Mouse (Mus musculus): Measurements from ENCODE around the gene Fbxl15. TPM values are rescaled to one million over a fixed set of nuclear protein-coding genes. Genes with fewer than 3 reads are reported as not detected.

The Fbxl15 gene
- 20.1 and 22.0 TPM in 2 replicates for polyA plus RNA-seq (2012)

DNA sequence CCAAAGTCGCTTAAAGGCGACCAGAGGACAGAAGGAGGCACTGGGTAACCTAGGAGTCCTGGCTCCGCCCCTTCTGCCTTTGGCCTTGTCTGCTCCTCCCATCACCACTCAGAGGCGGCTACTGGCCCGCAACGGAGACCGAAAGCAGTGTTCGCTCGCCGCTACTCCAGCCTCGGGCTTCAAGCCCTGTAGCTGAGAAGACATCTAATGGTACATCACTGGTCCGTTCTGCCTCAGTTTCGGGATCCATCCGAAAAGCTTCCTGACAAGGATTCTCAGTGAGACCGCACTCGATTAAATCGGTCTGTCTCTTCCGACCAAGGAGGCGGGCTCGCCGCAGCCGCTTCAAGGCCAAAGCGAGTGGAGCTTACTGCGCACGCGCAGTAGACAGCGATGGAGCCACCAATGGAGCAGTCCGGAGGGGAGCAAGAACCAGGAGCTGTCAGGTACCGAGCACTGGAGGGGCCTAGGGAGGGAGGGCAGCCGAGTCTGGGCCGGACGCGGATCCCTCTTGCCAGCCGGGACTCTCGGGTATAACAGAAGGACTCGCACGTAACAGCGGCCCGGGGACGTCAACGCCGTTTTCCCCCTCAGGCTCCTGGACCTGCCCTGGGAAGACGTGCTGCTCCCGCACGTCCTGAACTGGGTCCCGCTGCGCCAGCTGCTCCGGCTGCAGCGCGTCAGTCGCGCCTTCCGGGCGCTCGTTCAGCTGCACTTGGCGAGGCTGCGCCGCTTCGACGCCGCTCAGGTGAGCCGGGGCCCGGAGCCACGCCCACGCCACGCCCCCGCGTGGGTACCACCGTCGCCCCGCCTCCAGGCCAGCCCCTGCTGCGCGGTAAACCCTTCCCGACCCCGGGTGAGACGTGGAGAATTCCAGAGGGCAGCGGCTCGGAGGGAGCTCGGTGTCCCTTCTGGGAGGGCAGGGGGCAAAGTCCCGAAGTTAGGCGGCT, at the start of gene Fbxl15:
Gene Fbxl15 (plus strand): TSS at position 104 of the 950 bp plus-strand sequence.

GRCm38 (mm10) chr19:46304216-46304841, 23.7 kb upstream of the Fbxl15 start, which contains the start of gene Nfkb2:
Gene Nfkb2 (plus strand): TSS chr19:46304320.

DNA sequence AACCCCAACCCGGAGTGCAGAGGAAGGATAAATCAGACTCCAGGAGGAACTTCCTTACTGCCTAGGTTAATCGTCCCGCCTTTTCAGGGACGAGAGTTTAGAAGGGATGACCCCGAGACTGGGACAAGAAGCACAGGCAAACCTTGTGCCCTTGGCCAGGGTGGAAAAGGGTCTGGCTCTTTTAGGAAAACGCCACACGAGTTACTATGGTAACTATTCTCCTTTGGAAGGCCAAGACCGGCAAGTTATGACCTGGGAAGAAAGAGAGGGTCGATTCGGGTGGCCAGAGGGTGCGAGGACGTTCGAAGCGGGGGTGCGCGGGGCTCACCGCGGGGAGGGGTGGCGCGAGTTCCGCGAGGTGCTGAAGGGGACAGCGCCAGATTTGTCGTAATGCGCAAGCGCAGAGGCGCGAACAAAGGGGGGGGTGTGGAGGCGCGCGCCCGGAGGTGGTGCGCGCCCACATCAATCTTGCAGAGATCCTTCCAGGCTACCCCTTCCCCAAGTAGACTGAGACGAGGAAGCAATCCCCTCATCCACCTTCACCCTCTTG, 1.2 kb upstream of the Fbxl15 start, which contains the start of gene Psd:
Gene Psd (minus strand): TSS at position 401 of the 550 bp plus-strand sequence.

DNA sequence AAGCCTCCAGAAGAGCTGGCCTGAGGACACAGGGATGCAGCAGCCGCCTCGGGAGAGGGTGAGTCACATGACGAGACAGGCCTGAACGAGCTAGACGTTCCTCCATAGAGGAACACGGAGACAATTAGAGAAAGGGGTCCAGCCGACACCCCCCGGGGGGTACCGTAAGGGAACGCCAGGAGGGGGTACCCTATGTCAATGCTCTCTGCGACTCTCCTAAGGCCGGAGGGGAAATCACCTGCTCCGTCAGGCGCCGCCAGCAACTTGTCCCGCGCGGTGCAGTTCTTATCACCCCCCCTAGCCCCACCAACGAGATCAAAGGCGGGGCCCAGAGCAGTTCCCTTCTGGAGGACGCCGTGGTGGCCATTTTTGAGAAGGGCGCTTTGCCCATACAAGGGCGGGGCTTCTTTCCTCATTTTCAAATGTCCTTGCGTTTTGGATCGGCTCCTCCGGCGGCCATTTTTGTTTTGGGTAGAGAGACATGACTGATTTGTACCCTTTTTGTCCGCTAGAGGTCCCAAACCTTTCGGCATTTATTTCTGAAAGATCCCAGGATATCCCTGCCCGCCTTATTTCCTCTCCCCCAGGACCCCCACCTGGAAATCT, 10.4 kb downstream of the Fbxl15 start, which contains the start of gene Cuedc2:
Gene Cuedc2 (minus strand): TSS at position 372 of the 606 bp plus-strand sequence.

GRCm38 (mm10) chr19:46350168-46350932, 22.4 kb downstream of the Fbxl15 start, which contains the start of gene 2310034G01Rik:
Gene 2310034G01Rik (minus strand): TSS chr19:46350302.

Other genes with a start within 250 kb of the Fbxl15 start
- gene Elovl3, start 196.3 kb upstream of the Fbxl15 start, polyA plus RNA-seq (2012): 0.06 TPM in 1 of 2 replicates, not detected in the other
- 0.13 and 0.25 TPM in 2 replicates for gene Pitx3, start 179.9 kb upstream of the Fbxl15 start, polyA plus RNA-seq (2012)
- 341 and 366 TPM in 2 replicates for gene Gbf1, start 175.7 kb upstream of the Fbxl15 start, polyA plus RNA-seq (2012)
- gene Nfkb2, start 23.9 kb upstream of the Fbxl15 start, polyA plus RNA-seq (2012): 103 and 147 TPM in 2 replicates
- gene Psd, start 1.0 kb upstream of the Fbxl15 start, polyA plus RNA-seq (2012): 1.6 and 1.9 TPM in 2 replicates
- gene Cuedc2, start 10.5 kb downstream of the Fbxl15 start, polyA plus RNA-seq (2012): 206 and 216 TPM in 2 replicates
- gene Mfsd13a, start 12.9 kb downstream of the Fbxl15 start, polyA plus RNA-seq (2012): 121 and 150 TPM in 2 replicates
- 4.7 and 4.8 TPM in 2 replicates for gene 2310034G01Rik, start 22.1 kb downstream of the Fbxl15 start, polyA plus RNA-seq (2012)
- gene Actr1a, start 67.6 kb downstream of the Fbxl15 start, polyA plus RNA-seq (2012): 27.0 and 27.1 TPM in 2 replicates
- 24.3 and 26.8 TPM in 2 replicates for gene Sufu, start 68.7 kb downstream of the Fbxl15 start, polyA plus RNA-seq (2012)
- 114 and 123 TPM in 2 replicates for gene Trim8, start 173.5 kb downstream of the Fbxl15 start, polyA plus RNA-seq (2012)
- 14.5 and 19.0 TPM in 2 replicates for gene Arl3, start 245.0 kb downstream of the Fbxl15 start, polyA plus RNA-seq (2012)
- 3.4 and 4.8 TPM in 2 replicates for gene Sfxn2, start 245.2 kb downstream of the Fbxl15 start, polyA plus RNA-seq (2012)